Mouse (Mus musculus): Measurements from ENCODE around the gene Dhdh.

DNA sequence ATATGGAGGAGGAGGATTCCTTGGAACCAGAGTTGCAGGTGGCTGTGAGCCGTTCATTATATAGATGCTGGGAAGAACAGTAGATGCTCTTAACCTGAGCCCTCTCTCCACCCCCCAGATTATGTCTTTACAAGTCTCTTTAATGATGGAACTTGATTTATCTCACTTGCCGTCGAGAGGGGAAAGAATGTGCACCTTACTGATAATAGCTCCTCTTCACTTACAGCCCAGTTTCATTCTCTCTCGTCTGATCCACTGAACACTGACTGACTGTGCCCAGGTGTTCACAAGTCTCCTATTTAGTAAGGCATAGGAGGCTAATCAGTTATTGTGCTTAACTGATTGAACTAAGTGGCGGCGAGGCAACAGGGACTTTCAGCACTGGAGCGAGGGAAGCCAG, 973 bp upstream of the Dhdh start:
- TF ChIP-seq CTCF (IDR thresholded peaks at IDR 0.05) (no peak), POLR2A (IDR thresholded peaks at IDR 0.05; ENCODE audit: insufficient read depth, low read depth, low read length) (no peak), EP300 (IDR thresholded peaks at IDR 0.05; ENCODE audit: insufficient read depth, low read depth, low read length) (no peak)
